Mouse (Mus musculus): ENCODE data around the gene Tmed1.

GRCm38 (mm10) chr9:21558366-21558765 is 48.3 kb upstream of the Tmed1 start:
- TF ChIP-seq CTCF (IDR thresholded peaks at IDR 0.05; ENCODE audit: borderline replicate concordance, insufficient read depth, low read length): no peak
- TF ChIP-seq POLR2A (IDR thresholded peaks at IDR 0.05; ENCODE audit: low read depth, low read length): no peak

Data from embryonic fibroblast, embryonic 13.5 days (primary cell).